Mouse (Mus musculus) hindbrain, embryonic 13.5 days (tissue): Measurements from ENCODE around the gene Xrcc4. TPM values are rescaled to one million over a fixed set of nuclear protein-coding genes. Genes with fewer than 3 reads are reported as not detected.

Experiments
- ATAC-seq: fragments of 200-750 bp; cut with Nextera tagmentation; 2 replicates; pipeline ENCODE4 v1.8.0; 2017; ENCODE audit warnings: moderate TSS enrichment; ENCODE audit not compliant: low FRiP score
- H3K27ac ChIP-seq: fragments of 300-500 bp; sonication (generic); 2 replicates; pipeline ENCODE4 v1.5.1; 2015; ENCODE audit warnings: inconsistent platforms, mild to moderate bottlenecking, moderate library complexity
- H3K27me3 ChIP-seq: fragments of 300-500 bp; sonication (generic); 2 replicates; pipeline ENCODE4 v1.6.1; 2015; ENCODE audit warnings: mild to moderate bottlenecking, inconsistent platforms
- H3K36me3 ChIP-seq: fragments of 300-500 bp; sonication (generic); 2 replicates; pipeline ENCODE4 v1.6.1; 2015; ENCODE audit warnings: mild to moderate bottlenecking, inconsistent platforms
- H3K4me1 ChIP-seq: fragments of 300-500 bp; sonication (generic); replicated peaks from 2 replicates; pipeline ENCODE4 v1.6.1; 2015; ENCODE audit warnings: inconsistent platforms
- H3K4me2 ChIP-seq: fragments of 300-500 bp; sonication (generic); 2 replicates; pipeline ENCODE4 v1.6.1; 2015; ENCODE audit warnings: inconsistent platforms, mild to moderate bottlenecking, moderate library complexity
- H3K4me3 ChIP-seq: fragments of 300-500 bp; sonication (generic); 2 replicates; pipeline ENCODE4 v1.5.1; 2015; ENCODE audit warnings: mild to moderate bottlenecking, inconsistent platforms
- H3K9ac ChIP-seq: fragments of 300-500 bp; sonication (generic); 2 replicates; pipeline ENCODE4 v1.6.1; 2015; ENCODE audit warnings: mild to moderate bottlenecking, inconsistent platforms
- H3K9me3 ChIP-seq: fragments of 300-500 bp; sonication (generic); 2 replicates; pipeline ENCODE4 v1.6.1; 2016; ENCODE audit warnings: inconsistent platforms
- WGBS: fragments of 180-500 bp; shearing (Covaris S2); methylation state at CpG from one replicate; pipeline ENCODE4 v1.1.7; 2015; 5-methylcytosine and 5-hydroxymethylcytosine counted together
- polyA plus RNA-seq: library from polyadenylated mRNA; unstranded; fragments of >200 nt; fragmentation: Nextera tagmentation; extraction: Ambion mirVana; gene quantifications from 2 replicates; pipeline ENCODE4 v1.2.1, GENCODE M21; 2015

Gene Xrcc4
- polyA plus RNA-seq, 1 experiment from 2014 or later = 17.2 TPM

DNA sequence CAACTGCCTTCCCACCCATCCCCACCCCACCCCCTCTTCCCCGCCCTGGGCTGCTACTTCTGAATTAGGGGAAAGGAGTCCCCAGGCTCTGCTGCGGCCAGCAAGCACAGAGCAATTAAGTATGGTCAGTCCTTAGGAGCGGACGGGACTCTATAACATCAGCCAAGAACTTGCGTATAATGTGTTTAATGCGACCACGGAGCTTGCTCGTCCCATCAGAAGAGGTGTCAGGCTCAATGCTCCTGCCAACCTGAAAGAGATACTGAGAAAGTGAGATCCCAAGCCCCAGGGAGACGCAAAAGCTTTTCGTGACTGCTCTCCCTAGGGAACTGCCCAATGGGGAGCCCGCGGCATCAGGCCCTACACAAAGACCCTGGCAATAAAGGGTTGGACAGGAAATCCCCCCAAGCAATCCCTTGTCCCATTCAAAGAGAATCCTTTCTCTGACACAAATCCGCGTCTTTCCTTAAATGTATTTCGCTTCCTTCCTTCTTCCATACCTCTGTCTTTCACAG lies 346.7 kb downstream of the Xrcc4 start:
- no peaks in the 10 kb centered on the region for H3K36me3 ChIP-seq
- WGBS = under 1% methylated on average over 15 of the region's 15 CpGs
- H3K9me3 ChIP-seq = no peaks in the 10 kb centered on the region
- peak overlapping the region; percentile 97 for H3K4me2 ChIP-seq
- H3K9ac ChIP-seq = peak overlapping the region; percentile 77
- ATAC-seq = no peak; the same call in 1 of the 2 replicates
- peak overlapping the region; percentile 59 for H3K4me3 ChIP-seq
- peaks cover 3% of the 10 kb centered on the region; the same call in 1 of the 2 replicates for H3K27me3 ChIP-seq
- peak overlapping the region; percentile 82 for H3K27ac ChIP-seq
- H3K4me1 ChIP-seq = peaks cover 25% of the 10 kb centered on the region

DNA sequence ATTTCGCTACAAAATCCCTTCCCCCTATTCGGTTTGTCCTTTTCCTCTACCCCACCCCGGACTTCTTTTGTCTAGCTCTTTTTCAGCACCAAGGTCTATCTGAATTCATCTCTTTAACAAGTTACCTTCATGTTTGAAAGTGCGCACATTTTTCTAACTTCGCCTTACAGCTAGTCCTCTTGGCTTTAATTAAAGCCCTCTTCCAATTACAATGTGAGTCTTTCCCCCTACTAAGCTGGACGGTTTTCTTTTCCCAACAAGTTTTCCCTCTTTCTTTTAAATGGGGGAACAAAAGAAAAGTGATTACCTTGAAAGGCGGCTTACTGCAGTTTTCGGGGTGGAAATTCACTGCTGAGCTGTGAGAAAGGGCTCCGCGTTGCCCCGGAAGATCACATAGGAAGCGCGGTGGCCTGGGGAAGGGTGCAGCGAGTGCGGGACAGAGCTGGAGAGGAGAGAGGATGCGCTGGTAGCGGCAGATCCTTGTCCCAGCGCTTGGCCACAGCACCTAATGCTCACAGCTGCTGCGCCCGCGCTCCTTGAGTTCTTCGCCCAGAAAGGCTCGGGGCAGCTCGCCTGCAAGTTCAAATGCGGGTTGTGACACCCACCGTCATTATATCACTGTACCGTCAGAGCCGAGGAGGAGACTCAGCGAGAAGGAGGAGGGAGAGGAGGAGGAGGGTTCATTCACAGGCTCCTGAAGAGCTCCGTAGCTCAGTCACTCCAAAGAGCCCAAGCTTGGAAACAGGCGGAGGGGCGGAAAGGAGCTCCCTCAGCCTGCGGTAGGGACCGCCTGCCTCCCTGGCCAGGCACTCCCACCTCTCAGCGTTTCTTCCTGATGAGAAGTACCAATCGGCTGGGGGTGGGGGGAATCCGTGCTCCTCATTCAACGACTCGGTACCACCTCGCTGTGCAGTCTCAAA lies 347.4 kb downstream of the Xrcc4 start, which contains the start of gene Vcan:
Gene Vcan (minus strand): TSS at position 744 of the 920 bp plus-strand sequence.
- Histone ChIP-seq H3K27me3 (peaks cover 3% of the 10 kb centered on the region; the same call in 1 of the 2 replicates), H3K9me3 (no peaks in the 10 kb centered on the region), H3K4me3 (peak within 1 kb of the TSS; percentile 59), H3K9ac (peak within 1 kb of the TSS; percentile 77), H3K27ac (peak within 1 kb of the TSS; percentile 82), H3K4me1 (peaks cover 25% of the 10 kb centered on the region), H3K4me2 (peak within 1 kb of the TSS; percentile 97), H3K36me3 (no peaks in the 10 kb centered on the region)
- WGBS = 1% methylated on average over 40 of the region's 40 CpGs
- peak; percentile 58 for ATAC-seq

GRCm38 (mm10) chr13:89741116-89741551 lies 348.3 kb downstream of the Xrcc4 start:
- Histone ChIP-seq H3K4me2 (peak overlapping the region; percentile 97), H3K36me3 (no peaks in the 10 kb centered on the region), H3K9me3 (no peaks in the 10 kb centered on the region), H3K9ac (peak overlapping the region; percentile 77), H3K27me3 (peaks cover 3% of the 10 kb centered on the region; the same call in 1 of the 2 replicates), H3K27ac (peak overlapping the region; percentile 82), H3K4me3 (peak overlapping the region; percentile 59), H3K4me1 (peaks cover 25% of the 10 kb centered on the region)
- ATAC-seq = peak; percentile 47
- under 1% methylated on average over 14 of the region's 14 CpGs for WGBS

DNA sequence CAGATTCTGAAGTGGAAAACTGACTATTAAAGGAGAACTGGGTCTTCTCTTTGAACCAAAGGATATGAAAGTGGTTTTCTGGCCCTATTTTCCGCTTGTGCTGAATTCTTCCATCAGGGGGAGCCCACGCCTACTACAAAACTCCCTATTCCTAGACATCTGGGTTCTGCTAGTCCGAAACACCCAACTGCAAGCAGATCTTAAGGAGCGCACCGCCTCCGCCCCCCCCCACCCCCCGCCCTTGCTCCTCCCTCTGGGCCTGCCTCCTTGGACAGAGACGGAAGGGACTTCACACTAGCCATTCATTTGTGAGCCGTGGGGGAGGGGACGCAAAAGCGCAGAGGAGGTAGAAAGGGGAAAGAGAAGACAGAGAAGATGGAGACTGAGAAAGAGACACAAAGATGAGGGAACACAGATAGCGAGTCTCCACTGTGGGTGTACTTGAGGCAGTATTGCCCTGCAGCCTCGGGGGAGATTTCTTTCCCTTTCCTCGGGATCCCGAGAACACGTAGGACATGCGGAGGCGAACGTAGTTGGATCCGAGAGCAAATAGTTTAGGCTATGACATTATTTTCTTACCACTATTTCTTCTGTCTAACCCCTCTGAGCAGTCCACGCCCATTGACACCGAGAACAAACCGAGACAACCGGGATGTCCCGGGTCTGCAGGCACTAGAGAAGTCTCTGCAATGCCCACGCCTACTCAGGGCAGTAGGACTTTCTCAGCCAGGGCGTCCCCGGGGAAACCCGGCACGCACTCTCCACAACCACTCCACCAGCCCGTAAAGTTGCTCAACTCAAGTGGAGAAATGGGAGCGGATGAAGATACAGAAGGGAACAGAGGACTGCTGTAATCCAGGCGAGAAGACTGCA lies 348.9 kb downstream of the Xrcc4 start:
- peak; percentile 89 for ATAC-seq
- Histone ChIP-seq H3K27me3 (peaks cover 3% of the 10 kb centered on the region; the same call in 1 of the 2 replicates), H3K4me3 (peak overlapping the region; percentile 59), H3K27ac (peak overlapping the region; percentile 82), H3K36me3 (no peaks in the 10 kb centered on the region), H3K4me1 (peaks cover 25% of the 10 kb centered on the region), H3K4me2 (peak overlapping the region; percentile 97), H3K9ac (peak overlapping the region; percentile 77), H3K9me3 (no peaks in the 10 kb centered on the region)
- under 1% methylated on average over 33 of the region's 33 CpGs for WGBS

DNA sequence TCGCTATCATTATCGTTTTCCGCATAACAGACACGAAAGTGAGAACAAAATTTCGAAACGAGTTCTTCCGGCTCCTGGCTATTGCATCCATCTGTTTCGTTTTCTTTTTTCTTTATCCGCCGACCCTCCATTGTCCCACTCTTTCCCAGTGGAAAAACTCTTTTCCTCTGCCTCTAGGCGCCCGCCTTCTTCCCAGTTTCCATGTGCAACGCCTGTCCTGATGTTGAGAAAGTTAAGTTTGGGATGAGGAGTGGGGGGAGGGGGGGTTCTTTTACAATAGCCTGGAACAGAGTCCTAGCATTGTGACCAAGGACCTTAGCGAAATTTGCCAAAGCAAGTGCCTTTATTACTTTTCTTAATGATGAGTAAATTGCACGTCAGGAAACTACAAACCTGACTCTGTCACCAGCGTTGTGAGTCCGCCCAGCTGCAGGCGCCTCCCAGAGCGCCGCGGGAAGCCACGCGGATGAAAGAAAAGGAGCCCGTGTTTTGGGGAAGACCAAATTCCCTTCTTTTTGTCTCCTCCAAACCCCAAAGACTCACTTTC lies 349.6 kb downstream of the Xrcc4 start:
- ATAC-seq = peak; percentile 33
- no peaks in the 10 kb centered on the region for H3K9me3 ChIP-seq
- H3K9ac ChIP-seq = peak overlapping the region; percentile 76
- H3K4me1 ChIP-seq = peaks cover 28% of the 10 kb centered on the region
- H3K27me3 ChIP-seq = peaks cover 3% of the 10 kb centered on the region; the same call in 1 of the 2 replicates
- 0% methylated on average over 24 of the region's 24 CpGs for WGBS
- peak overlapping the region; percentile 82 for H3K27ac ChIP-seq
- peak overlapping the region; percentile 59 for H3K4me3 ChIP-seq
- no peaks in the 10 kb centered on the region for H3K36me3 ChIP-seq
- H3K4me2 ChIP-seq = peak overlapping the region; percentile 97

DNA sequence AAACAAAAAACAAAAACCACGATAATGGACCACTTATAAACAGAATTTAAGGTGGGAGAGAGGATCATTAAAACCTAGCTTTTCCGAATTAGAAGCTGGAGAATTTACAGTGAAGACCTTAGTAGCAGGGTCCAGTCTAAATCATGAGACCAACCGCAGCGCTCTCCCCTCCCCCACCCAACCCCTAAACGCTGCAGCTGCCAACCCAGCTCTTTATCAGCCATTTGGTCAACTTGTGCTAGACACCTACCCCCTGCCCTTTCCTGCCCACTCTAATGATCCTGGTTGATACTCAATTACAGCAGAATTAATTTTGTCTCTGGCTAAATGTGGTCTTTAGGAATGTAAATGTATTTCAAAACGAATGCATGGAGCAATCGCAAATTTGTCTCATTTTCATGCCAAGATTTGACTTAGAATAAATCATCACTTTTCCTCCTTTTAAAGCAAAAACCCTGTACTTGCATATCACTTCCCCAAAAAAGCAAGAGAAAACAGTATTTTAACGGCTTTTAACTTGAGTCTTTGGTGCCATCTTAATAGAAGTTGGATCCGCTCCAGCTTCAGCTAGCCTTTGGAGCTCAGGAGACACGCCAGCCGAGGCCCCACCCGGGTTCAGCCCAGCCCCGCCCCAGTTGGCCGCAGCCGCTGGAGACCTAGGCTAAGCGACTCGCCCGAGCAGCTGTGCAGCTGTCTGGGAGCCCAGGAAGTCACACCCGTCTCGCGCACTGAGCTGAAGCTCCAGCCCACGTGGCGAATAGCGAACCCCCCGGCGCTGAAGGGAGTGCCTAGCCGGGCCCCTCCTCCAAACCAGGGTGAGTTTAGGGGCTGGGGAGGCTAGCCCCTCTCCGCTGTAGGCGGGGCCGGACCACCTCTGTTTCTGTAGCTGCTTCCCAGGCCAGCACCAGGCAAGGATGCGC lies 350.4 kb downstream of the Xrcc4 start:
- Histone ChIP-seq H3K36me3 (no peaks in the 10 kb centered on the region), H3K4me1 (peaks cover 28% of the 10 kb centered on the region), H3K9me3 (no peaks in the 10 kb centered on the region), H3K9ac (peak overlapping the region; percentile 76), H3K27ac (peak overlapping the region; percentile 82), H3K27me3 (peaks cover 3% of the 10 kb centered on the region; the same call in 1 of the 2 replicates), H3K4me2 (peak overlapping the region; percentile 97), H3K4me3 (peak overlapping the region; percentile 59)
- ATAC-seq = peak; percentile 50
- WGBS = 1% methylated on average over 31 of the region's 31 CpGs

DNA sequence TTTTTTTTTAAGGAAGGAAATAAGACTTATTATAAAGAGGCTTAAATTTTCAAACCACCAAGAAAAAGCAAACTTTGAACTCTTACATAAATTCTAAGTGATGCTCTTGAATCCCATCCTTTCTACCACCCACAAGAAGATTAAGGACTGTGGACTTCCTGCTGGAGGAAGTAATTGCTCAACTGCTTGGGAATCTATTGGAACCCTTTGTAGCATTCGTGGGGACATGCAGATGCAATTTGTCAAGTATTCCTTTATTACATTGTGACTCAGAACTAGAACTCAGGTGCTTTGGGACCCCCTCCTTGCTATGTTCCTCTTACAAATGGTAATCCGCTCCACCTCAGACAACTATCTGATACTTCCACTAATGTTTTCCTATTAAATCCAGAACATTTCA lies 351.1 kb downstream of the Xrcc4 start:
- no peaks in the 10 kb centered on the region for H3K9me3 ChIP-seq
- ATAC-seq = no peak
- no peaks in the 10 kb centered on the region for H3K27me3 ChIP-seq
- H3K4me1 ChIP-seq = peaks cover 28% of the 10 kb centered on the region
- no peak overlapping the region for H3K27ac ChIP-seq
- H3K9ac ChIP-seq = no peak overlapping the region
- H3K4me2 ChIP-seq = peak overlapping the region; percentile 97
- no peaks in the 10 kb centered on the region for H3K36me3 ChIP-seq
- peak overlapping the region; percentile 59 for H3K4me3 ChIP-seq
- WGBS = 38% methylated on average over 2 of the region's 2 CpGs

- Histone ChIP-seq H3K4me2 (no peak overlapping the region), H3K27ac (no peak overlapping the region), H3K9ac (no peak overlapping the region), H3K36me3 (no peaks in the 10 kb centered on the region), H3K27me3 (no peaks in the 10 kb centered on the region), H3K4me1 (peaks cover 14% of the 10 kb centered on the region), H3K4me3 (no peak overlapping the region), H3K9me3 (no peaks in the 10 kb centered on the region)
- no peak for ATAC-seq
- WGBS = 66% methylated on average over 5 of the region's 5 CpGs
These were observed 354.3 kb downstream of the Xrcc4 start for GRCm38 (mm10) chr13:89735111-89735510.

DNA sequence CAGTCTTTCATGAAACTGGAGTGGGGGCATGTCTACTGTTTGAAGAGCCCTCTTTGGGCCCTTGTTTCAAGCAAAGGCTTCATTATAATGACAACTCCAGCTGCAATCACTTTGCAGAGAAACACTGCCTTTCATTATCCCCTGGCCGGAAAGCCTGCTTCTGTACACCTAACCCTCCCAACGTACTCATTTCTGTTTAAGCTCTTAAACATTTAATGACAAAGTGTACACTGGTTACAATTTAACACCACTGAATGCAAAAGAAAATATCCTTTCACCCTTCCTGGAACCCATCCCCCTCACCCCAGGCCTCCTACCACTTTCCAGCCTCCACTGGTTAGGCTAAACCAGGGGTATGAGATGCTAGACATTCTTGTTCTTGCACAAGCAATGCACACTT lies 362.9 kb downstream of the Xrcc4 start:
- Histone ChIP-seq H3K4me3 (no peak overlapping the region), H3K27me3 (no peaks in the 10 kb centered on the region), H3K9me3 (no peaks in the 10 kb centered on the region), H3K9ac (no peak overlapping the region), H3K4me2 (no peak overlapping the region), H3K36me3 (peaks cover 26% of the 10 kb centered on the region), H3K4me1 (no peaks in the 10 kb centered on the region), H3K27ac (no peak overlapping the region)
- 75% methylated on average over 2 of the region's 2 CpGs for WGBS
- no peak for ATAC-seq
